Mouse (Mus musculus): ENCODE results near the gene Rbm7.

- peak; percentile 91 for TF ChIP-seq MAX (IDR thresholded peaks at IDR 0.05; ENCODE audit: low read length)
- peak in 1 of 2 experiments; percentile 38; a peak in 2 of 4 replicates for TF ChIP-seq POLR2A (IDR thresholded peaks at IDR 0.05; ENCODE audit: control insufficient read depth in 1 of 2, insufficient read depth in 1 of 2, low read depth in 1 of 2, low read length in 2 of 2, poor library complexity in 1 of 2)
- TF ChIP-seq GATA1 (IDR thresholded peaks at IDR 0.05; ENCODE audit: low read depth, low read length), result peak; percentile 84
- peak; percentile 76 to 81 for TF ChIP-seq EP300 (IDR thresholded peaks at IDR 0.05; ENCODE audit: low read depth in 1 of 2, low read length in 2 of 2)
- no peak for TF ChIP-seq CTCF (IDR thresholded peaks at IDR 0.05 in 2 of 3, conservative IDR thresholded peaks at IDR 0.05 in 1 of 3; ENCODE audit: control insufficient read depth in 1 of 3, insufficient read depth in 1 of 3, low read depth in 2 of 3, low read length in 3 of 3, poor library complexity in 1 of 3, severe bottlenecking in 1 of 3)
Observed at GRCm38 (mm10) chr9:48476236-48477165, 18.6 kb downstream of the Rbm7 start.
